Mouse (Mus musculus): Measurements from ENCODE around the gene Tmem171.

DNA sequence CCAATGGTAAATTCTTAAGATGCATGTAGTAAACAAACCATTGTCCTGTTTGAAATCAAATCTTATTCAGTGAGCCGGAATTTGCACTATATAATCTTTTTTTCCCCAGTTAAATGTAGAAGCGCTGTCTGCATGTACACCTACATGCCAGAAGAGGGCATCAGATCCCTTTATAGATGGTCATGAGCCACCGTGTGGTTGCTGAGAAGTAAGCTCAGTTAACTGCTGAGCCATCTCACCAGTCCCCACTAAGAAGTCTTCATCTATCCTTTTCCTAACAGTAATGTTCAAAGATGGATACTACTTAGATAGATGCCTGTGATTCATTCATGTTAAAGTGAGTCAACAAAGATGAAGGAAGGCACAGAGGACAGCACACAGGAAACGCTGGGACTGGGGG is 31.9 kb upstream of the Tmem171 start:
- TF ChIP-seq GATA1 (IDR thresholded peaks at IDR 0.05; ENCODE audit: borderline replicate concordance, low read length) (no peak), FLI1 (IDR thresholded peaks at IDR 0.05; ENCODE audit: low read length) (no peak)
